Mouse (Mus musculus) thymus, postnatal 25 days (tissue): ENCODE data around the gene Usp48.

Experiments
- DNase-seq: peaks from one replicate; pipeline ENCODE4 v3.0.0; 2022

Gene Usp48

DNA sequence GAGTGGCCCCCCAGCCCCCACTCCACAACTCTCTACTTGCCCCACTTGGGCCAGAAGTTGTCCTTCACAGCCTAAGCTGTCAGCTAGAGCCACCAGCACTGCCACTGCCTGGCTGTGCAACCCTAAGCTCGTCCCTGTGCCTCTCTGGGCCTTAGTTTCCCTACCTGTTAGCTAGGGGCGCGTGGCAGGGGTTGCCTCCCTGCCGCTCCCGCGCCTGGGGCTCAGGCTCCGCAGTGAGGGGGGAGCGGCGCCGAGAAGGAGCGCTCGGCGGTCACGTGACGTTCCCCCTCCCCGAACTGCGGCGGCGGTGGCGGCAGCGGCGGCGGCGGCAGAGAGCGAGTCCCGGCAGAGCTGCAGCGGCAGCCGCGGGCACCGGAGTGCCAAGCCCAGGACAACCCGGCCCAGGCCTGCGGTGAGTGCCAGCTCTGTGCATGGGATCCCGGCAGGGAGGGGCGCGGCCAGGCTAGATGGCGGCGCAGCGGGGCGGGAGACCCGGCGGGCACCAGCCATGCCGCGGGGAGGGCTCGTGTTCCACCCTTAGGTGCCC is 71.0 kb downstream of the Usp48 start, which contains the start of gene Rap1gap:
TSS of gene Rap1gap (plus strand) at position 294 of the 547 bp plus-strand sequence.
- DNase-seq = peak; percentile 44

DNA sequence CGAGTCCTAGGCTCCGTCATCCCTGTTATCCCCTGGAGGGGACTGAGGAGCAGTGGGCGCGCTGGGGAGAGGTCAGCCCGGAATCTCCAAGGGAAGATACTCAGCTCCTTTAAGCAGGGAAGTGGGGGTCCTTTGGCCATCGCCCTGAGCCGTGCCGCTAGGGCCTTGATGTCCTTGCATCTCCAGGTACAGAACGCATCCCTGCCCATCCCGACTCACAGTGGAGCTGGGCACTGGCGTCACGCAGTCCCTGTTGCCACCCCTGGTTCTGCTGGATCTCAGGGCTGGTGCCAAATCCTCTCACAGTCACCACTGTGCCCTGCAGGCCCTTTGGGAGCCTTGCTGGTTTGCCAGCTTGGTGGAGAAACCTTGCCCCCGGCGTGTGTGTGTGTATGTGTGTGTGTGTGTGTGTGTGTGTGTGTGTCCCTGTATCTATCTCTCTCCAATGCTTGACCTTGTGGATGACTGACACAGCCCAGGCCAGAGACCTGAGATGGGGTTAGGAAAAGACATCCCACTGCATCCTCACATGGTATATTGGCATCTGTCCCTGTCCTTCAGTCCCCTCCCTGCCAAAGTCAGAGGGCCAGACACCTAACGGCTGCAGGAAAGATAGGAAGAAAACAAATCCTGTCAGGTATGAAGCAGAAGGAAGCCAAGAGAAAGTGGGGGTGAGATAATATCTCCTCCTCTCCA is 71.6 kb downstream of the Usp48 start:
- no peak for DNase-seq

DNA sequence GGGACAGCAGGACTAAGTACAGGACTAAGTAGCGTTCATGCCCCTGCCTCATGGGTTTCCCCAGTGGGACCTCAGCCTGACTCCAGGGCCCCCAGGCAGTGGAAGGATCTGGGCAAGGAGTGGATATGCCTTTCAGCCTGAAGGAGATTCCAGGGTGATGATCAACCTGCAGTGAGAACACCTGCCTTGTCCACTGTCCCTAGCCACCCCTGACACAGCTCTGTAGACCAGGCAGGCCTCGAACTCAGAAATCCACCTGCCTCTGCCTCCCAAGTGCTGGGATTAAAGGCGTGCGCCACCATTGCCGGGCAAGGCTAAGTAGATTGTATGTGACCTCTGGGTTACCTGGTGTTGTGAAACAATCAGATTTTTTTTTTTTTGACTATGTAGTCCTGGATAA is 72.2 kb downstream of the Usp48 start:
- no peak for DNase-seq

DNA sequence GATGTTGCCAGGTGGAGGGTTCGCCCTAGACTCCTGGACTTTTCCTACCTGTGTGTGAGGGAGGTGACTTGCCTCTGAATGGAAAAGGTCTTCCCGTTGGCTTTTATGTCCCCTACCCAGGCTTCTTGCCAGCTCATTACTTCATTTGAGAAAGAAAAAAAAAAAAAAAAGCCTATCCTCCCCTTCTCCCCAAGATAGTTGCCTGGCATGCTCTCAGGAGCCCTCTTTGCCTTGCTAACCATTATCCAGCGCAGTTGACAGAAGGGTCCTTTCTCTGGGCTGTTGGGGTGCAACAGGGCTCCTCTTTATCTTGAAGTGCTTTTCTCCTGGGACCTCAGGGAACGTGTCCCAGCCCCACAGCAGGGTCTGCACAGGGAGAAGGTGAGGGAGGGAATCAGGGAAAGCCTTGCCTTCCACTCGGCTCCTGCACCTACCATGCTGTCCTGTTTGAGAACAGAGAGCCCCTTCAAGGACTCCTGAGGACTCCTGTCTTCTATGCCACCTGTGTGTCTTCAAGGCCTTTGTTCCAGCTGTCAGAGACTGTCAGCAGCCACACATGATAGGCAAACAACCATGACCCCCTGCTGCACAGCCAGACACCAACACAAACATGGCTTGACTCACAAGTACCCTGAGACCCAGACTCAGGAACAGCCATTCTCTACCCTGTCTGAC is 72.9 kb downstream of the Usp48 start:
- DNase-seq = no peak

DNA sequence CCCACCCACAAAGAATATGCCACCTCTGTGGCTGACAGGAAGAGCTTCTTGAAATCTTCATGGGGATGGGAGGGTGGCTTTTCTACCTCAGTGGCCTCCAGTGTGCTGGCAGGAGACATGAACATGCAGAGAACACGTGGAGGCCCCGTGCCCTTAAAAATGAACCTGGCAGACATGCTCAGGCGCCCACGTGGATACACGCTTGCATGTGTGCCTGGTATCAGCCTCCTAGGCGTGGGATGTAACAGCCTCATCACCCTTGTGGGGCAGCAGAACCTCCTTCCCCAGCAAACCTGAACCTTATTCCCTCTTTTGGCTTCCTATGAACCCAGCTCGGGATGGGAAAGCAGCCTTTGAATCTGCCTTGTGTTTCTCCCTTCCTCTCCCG is 73.4 kb downstream of the Usp48 start:
- no peak for DNase-seq

DNA sequence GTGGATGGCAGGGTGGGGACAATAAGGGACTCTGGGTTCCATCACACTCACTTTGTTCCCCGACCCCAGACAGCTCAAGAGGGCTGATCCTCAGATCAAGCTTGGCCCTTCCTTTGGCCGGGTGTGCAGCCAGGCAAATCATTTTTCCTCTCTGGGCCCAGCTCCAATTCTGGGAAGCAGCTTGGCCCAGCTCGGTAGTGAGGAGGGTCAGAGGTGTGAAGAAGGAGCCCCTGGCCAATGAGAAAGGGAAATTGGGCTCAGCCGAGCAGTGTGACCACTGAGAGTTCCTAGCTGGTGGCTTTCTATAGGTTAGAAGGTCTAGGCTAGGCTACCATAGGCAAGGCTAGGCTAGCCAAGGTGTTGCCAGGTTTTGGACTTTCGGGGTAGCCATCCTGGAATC is 74.2 kb downstream of the Usp48 start:
- no peak for DNase-seq

DNA sequence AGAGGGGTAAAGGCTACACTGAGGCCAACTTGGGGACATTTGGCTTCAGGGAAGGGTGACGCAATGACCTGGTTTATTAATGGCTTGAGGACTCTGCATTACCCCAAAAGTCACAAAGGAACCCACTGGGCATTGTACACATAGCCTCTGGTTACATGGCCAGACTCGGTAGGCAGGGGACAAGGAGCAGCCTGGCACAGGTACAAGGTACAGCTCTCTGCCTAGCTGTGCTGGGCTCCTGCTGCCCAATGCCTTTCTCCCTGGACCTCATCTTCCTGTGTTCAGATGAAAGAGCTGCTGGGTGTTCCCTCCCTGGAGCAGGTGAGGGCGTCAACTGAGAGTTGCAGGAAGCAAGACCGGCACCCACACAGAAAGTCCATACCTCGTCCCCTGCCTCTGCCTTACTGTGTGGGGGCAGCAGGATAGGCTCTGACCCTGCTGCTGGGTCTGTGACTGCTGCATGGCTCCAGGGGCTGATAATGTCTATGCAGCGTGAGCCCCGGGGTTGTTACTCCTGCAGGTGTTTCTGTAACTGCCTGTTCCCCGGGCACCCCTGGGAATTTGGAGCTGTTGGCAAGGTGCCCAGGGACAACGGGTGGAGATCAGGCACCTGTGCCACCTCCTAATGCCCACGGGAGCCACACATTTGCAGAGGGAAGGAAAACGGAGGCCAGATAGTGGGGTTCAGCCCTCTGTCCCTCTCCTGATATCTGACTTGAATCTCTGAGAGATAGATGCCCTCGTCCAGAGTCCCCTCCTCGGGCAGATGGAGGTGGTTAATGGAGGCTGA is 78.4 kb downstream of the Usp48 start:
- no peak for DNase-seq

DNA sequence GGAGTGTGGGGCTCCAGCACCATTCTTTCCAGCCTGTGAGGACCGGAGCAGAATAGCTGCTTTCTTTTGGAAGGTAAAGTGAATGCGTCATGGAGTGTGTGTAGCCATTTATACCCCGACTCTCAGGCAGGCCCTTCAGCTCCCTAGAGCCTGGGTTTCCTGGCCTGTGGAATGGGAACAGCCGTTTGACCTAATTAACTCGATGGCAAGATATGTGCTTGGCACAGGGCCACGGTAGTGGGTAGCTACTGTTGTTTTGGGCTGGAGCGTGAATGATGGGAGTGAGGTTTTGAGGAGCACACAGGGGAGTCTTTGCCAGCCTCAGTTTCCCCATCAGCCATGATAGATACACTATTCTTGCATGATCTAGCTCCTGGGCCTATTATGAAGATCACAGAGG is 82.0 kb downstream of the Usp48 start:
- no peak for DNase-seq

DNA sequence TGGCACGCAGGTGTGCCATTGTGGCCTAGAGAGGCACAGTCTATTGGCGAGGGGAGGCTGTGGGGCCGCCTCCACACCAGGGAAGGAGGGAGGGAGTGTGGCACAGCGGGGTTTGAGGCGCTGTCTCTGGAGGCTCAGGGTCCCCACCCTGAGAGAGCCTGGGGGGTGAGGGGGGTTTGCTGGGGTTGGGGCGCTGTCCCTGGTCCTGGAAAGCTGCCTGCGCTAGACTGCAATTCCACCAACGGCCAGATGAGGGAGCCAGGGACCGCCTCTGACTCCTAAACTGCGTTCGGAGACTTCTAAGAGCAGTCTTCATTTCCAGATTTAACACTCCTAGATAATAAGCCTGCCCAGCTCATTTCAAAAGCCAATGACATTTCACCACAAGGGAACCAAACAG is 82.5 kb downstream of the Usp48 start:
- DNase-seq = peak; percentile 69

DNA sequence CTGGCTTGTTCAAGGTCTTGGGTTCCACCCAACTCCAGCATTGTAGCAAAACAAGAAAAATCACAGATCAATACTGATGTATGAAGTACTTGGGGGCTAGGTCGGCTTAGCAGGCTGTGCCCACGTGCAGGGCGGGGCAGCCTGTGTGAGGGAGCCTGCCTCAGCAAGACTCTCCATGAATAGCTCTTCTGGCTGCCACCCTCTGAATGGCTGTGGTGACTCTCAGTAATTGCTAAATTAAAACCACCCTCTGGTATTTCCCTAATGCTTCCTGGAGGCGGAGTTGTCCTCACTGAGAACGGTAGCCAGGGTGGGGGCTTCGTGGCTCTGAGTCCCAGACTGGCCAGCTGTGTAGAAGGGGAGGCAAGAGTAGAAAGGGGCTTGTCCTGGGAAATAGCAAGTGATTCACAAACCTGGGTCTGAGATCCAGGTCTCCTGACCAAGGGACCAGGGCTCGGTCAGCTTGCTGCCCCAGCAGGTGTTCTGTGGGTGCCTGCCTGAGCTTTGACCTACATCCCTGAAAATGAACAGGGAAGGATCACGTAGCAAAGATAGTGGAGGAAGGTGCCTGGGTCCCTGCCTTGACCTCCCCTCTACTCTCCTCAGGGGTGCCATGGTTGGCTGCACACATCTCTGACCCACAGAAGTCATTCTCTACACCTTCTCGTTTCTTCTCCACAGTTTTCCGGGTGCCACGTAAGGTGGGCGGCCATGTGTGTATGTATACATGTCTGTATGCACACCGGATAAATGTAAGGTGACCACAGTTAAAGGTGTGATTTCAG is 83.3 kb downstream of the Usp48 start:
- no peak for DNase-seq

DNA sequence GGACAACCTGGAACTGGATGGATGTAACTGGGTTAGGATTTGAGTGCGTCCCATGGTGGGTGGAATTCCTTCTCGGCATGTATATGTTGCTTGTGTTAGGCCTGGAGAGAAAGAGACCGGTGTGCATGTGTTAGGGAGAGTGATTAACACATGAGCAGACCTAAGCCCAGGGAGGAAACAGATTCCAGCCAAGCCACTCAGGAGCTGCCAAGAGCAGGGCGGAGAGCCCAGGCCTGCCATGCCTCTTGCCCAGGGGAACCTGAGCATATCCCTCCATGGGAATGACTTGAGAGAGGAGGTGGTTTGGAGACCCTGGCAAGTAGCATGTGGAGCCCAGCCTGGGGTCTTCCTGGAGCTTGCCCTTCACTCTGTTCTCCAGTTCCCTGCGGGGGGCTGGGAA is 84.4 kb downstream of the Usp48 start:
- no peak for DNase-seq

DNA sequence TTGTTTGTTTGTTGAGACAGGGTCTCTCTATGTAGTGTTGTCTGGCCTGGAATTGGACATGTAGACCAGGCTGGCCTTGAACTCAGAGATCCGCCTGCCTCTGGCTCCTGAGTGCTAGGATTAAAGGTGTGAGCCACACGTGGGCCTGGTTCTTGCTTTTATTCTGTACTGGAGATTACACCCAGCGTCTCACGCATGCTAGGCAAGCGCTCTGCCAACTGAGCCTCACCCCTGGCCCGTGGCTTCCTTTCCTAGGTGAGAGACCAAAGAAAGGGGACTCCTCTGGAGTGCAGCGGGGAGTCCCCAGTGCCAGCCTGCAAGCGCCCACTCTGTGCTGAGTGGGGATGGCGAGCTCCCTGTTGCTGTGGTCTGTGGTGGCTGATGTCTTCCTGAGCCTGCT is 85.0 kb downstream of the Usp48 start:
- DNase-seq = no peak

DNA sequence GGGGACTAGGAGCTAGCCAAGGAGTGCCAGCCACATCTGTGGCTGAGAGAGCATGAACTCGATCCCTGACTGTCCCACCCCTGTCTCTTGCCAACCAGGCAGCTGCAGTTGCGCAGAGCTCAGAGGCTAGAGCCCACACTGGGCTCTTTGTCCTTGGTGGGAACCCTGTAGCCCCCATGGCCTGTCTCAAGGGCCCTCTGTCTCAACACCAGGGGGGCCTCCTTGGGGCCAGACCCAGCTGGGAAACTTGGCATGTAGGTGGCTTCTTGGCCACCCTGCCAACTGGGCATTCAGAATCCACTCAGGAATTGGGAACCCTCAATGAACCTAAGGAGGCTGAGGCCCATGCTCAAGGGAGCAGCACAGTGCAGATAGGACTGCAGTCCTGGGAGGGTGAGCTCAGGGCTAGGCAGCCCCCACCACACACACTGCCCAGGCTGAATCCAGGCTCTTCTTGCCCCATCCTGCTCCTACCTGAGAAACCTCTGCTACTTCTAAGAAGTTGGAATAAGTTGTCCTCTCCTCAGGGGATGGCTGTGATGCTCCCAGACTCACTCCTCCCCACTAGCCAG is 86.5 kb downstream of the Usp48 start:
- no peak for DNase-seq

DNA sequence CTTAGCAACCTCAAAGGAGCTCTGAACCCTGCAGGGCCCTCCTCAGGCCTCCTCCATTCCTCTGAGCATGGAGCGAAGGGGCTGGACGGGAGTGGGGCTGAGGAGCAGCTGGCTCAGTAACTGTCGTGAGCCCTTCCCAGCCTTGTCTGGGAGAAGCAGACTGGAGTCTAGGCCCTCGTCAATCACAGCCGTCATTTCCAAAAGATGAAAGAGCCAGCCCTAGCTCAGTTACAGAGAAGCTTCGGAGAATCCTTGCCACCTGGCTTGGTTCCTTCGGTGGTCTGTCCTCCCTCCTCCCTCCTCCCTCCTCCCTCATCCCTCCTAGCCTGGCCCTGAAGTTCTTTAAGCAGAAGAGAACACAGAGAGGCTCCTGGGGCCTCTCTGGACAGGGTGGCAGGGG is 87.2 kb downstream of the Usp48 start:
- DNase-seq = no peak

DNA sequence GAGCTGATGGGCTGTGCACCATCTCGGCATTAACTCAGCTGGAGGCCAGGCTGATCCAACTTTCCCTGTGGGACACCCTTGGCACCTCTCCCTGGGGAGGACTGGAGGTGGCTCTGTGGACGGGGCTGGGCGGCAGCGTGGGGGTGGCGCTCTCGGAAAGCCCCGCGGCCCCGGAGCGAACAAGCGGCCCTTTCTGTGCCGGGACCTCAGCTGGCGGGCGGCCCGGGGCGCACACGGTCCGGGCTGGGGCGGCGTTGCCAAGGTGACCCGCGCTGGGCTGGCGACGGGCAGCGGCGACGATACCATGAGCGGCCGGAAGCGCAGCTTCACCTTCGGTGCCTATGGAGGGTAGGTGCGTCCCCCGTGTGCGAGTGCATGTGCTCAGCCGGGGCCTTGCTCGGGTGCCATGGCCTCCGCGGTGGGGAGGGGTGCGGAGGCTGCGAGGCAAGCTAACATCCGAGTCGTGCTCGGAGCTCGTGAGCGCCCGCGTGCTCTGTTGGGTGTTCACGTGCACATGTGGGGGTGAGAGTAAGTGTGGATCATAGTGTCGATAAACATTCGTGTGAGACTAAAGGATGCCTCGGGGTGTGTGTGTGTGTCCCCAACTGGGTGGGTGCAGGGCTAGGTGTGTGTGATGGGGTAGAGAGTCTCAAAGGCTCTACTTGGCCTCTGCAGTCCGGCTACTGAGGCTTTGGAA is 88.0 kb downstream of the Usp48 start:
- DNase-seq = no peak

DNA sequence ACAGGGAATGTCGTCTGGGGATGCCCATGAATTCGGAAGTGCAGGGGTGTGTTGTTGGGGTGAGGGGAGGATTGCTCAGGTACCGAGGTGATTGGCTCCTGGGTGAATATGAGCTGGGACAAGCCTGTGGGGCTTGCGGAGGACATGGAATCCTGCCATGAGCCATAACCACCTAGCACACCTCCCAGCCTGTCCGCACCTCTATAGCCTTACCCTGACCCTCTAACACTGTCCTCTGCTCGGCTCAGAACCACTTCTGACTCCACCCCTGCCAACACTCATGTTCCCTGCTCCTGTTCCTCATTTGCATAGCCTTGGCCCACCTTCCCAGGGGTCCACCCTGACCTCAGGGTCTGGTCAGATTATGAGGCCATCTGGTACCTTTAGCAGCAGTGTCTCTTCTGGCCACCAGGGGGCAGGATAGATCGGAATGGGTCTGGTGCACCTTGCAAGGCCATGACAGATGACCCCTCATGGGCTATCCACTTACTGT is 89.5 kb downstream of the Usp48 start:
- DNase-seq = peak; percentile 20

DNA sequence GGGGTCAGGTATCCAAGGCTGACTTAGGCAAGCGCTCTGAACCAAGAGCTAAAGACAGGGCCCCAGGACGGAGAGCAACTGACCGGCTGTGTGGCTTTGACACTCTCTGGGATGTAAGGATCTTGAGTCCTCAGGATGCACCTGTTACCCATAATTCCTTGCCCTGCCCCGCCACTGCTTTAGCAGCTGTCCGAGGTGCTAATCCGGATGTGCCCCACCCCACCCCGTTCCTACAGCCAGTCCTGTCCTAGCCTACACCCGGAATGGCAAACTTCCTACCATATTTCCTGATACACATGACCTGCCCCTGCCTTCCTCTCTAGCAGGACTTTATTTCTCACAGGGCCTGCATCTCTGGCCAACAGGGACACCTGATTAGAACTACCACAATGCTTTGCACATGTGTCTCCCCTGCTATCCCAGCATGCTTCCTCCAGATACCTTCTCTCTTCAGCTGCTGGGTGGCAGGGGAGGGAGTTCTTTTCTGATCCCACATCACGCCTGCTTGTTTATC is 91.3 kb downstream of the Usp48 start:
- no peak for DNase-seq

DNA sequence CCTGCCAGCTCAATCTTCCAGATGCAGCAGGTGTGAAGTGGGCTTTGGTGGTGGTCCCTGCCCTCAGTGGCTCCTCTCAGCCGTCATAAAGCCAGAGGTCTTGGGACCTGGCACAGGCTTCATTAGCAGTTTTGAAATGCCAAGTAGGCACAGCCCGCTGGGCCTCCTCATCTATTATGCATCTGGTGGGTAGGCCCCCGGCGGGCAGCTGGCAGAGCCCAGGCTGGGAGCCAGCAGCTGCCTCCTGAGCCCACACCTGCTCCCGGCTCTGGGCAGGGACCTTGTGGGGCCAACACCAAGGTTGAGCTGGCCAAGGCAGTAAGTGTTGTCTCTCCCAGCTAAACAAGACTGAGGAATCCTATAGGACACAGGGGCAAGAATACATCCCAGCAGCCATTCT is 92.7 kb downstream of the Usp48 start:
- no peak for DNase-seq

DNA sequence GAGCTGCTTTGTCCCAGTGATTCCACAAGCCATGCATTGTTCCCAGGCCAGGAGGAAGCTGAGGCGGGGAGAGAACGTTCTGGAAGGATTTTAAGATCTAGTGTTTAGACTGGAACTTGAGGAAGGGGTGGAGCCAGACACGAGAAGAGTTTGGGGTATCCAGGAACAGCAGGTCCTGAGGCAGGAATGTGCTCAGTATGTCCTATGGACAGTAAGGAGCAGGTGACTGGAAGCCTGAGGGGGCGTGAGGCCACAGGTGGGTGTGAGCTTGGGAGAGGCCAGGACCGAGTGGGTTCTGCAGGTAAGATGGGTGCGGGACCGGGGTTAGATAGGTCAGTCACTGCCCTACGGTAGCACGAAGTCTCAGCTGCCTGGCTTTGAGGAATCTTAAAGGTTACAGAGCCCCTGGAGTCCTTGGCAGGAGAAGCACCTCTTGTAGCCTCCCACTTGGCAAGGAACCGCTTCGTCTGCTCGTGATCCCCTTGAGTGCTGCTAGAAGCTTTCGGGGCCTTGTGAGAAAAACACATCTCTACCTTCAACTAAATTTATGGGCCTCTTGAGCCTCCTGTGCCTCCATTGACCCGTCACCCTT is 93.8 kb downstream of the Usp48 start:
- DNase-seq = no peak

DNA sequence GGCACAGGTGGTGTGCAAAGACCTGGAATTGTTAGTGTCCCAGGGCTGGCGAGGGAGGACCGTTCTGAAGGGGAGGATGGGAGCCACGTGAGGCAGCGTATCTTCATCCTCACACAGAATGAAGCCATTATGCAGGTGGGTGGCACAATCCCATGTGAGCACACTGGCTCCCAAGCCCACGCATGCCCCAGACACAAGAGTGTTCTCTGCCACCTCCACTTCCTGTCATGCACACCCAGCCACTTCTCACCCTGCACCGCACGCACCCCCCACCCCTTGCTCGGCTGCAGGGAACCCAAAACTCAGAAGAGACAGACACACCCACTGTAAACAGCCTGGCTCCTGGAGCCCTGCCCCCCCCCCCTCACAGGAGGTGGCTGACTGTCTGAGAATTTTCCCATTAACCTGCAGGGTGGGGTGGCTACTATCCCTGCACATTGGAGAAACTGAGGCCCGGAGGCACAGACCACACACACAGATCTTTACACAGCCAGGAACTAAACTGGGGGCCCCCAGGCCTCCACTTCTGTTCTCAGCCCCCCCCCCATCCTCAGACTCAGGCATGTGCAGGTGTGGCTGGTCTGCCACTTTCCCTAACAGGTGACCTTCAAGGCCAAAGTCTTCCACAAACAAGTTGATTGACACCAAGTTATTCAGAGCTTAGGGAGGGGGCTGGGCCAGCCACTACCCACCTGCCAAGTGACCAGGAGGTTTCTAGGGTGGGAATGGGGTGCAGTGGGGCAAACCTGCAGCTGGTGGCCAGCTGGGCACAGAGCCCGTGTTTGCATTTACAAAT is 98.8 kb downstream of the Usp48 start:
- DNase-seq = no peak
